Mouse (Mus musculus) brown adipose tissue, adult 24 weeks (tissue): ENCODE results near the gene Eps8l1. TPM values are rescaled to one million over a fixed set of nuclear protein-coding genes. Genes with fewer than 3 reads are reported as not detected.
"Not testable (repeated sequence)": the region's sequence is repeated elsewhere in the genome, so short reads cannot be mapped to it uniquely, and the experiment has no call there.

Experiments used
- H3K27ac ChIP-seq: fragments of 200-500 bp; replicated peaks from 2 replicates; pipeline ENCODE4 v1.5.1; 2012; ENCODE audit warnings: low read depth, mild to moderate bottlenecking, low read length
- H3K4me1 ChIP-seq: fragments of 200-500 bp; 2 replicates; pipeline ENCODE4 v1.6.1; 2012; ENCODE audit warnings: low read length, mixed read lengths; ENCODE audit not compliant: control insufficient read depth, insufficient read depth, insufficient read length
- H3K4me3 ChIP-seq: fragments of 200-500 bp; 2 replicates; pipeline ENCODE4 v1.5.1; 2012; ENCODE audit warnings: low read depth, mild to moderate bottlenecking, low read length, moderate library complexity; ENCODE audit not compliant: insufficient read depth
- polyA plus RNA-seq: library from polyadenylated mRNA; stranded (reverse); fragments of >200 nt; gene quantifications from 2 replicates; pipeline ENCODE4 v1.2.4, GENCODE M21; 2012; ENCODE audit not compliant: missing spikeins, insufficient read depth, insufficient read length

The Eps8l1 gene
- polyA plus RNA-seq, 1 experiment: 2.3 TPM

- Histone ChIP-seq H3K4me1 (no peaks in the 10 kb centered on the region), H3K27ac (no peak overlapping the region), H3K4me3 (no peak overlapping the region)
Measured at GRCm38 (mm10) chr7:4513236-4513635, 52.8 kb downstream of the Eps8l1 start.

- Histone ChIP-seq H3K4me3 (no peak overlapping the region), H3K4me1 (no peaks in the 10 kb centered on the region), H3K27ac (no peak overlapping the region)
Measured at GRCm38 (mm10) chr7:4513829-4514712, 53.6 kb downstream of the Eps8l1 start.

- H3K27ac ChIP-seq: no peak overlapping the region
- no peak overlapping the region for H3K4me3 ChIP-seq
- no peaks in the 10 kb centered on the region for H3K4me1 ChIP-seq
Measured at GRCm38 (mm10) chr7:4515853-4516252, 55.4 kb downstream of the Eps8l1 start.

GRCm38 (mm10) chr7:4516332-4517050, 56.0 kb downstream of the Eps8l1 start, which contains the start of gene Tnnt1:
Gene Tnnt1, minus strand, starts transcription at chr7:4516382.
- no peaks in the 10 kb centered on the region for H3K4me1 ChIP-seq
- H3K4me3 ChIP-seq: no peak within 1 kb of the TSS
- no peak within 1 kb of the TSS for H3K27ac ChIP-seq

- Histone ChIP-seq H3K27ac (no peak overlapping the region), H3K4me3 (no peak overlapping the region), H3K4me1 (no peaks in the 10 kb centered on the region)
Measured at GRCm38 (mm10) chr7:4518487-4518886, 58.0 kb downstream of the Eps8l1 start.

GRCm38 (mm10) chr7:4521231-4522003, 60.9 kb downstream of the Eps8l1 start:
- Histone ChIP-seq H3K27ac (no peak overlapping the region), H3K4me3 (no peak overlapping the region), H3K4me1 (no peaks in the 10 kb centered on the region)

GRCm38 (mm10) chr7:4522292-4522691, 61.8 kb downstream of the Eps8l1 start:
- H3K4me3 ChIP-seq: no peak overlapping the region
- no peak overlapping the region for H3K27ac ChIP-seq
- H3K4me1 ChIP-seq: no peaks in the 10 kb centered on the region

GRCm38 (mm10) chr7:4523205-4524130, 63.0 kb downstream of the Eps8l1 start:
- Histone ChIP-seq H3K4me3 (no peak overlapping the region), H3K4me1 (no peaks in the 10 kb centered on the region), H3K27ac (no peak overlapping the region)

- not testable (repeated sequence) for H3K4me3 ChIP-seq, H3K4me1 ChIP-seq, H3K27ac ChIP-seq
Measured at GRCm38 (mm10) chr7:4524212-4524922, 63.9 kb downstream of the Eps8l1 start, which contains the start of gene Tnni3. Gene Tnni3, minus strand, starts transcription at chr7:4524229.

- Histone ChIP-seq H3K4me3 (peak overlapping the region; percentile 61), H3K27ac (peak overlapping the region; percentile 73), H3K4me1 (no peaks in the 10 kb centered on the region)
Measured at GRCm38 (mm10) chr7:4526341-4527301, 66.1 kb downstream of the Eps8l1 start.

- no peak overlapping the region for H3K27ac ChIP-seq
- H3K4me1 ChIP-seq: no peaks in the 10 kb centered on the region
- peak overlapping the region; percentile 61 for H3K4me3 ChIP-seq
Measured at GRCm38 (mm10) chr7:4527302-4527689, 66.8 kb downstream of the Eps8l1 start.
